Mouse (Mus musculus) CD4-positive, CD25-positive, alpha-beta regulatory T cell, adult 4 months (primary cell): ENCODE measurements around the gene Arl3. TPM values are rescaled to one million over a fixed set of nuclear protein-coding genes. Genes with fewer than 3 reads are reported as not detected.
A peak's percentile ranks its signal among the peaks of the same experiment; 100 is the strongest.
"Not testable (repeated sequence)": the region's sequence is repeated elsewhere in the genome, so short reads cannot be mapped to it uniquely, and the experiment has no call there.

Experiments
- ATAC-seq: one replicate; pipeline ENCODE4 v1.8.0; 2017
- polyA plus RNA-seq, 2 experiments: library from polyadenylated mRNA; unstranded; fragments of 100-300 nt; shearing (Covaris generic); gene quantifications; one replicate each; pipeline ENCODE4 v1.2.1; 2017

Arl3 gene
- polyA plus RNA-seq, 2 experiments from 2014 or later = 29.0 to 34.9 TPM

DNA sequence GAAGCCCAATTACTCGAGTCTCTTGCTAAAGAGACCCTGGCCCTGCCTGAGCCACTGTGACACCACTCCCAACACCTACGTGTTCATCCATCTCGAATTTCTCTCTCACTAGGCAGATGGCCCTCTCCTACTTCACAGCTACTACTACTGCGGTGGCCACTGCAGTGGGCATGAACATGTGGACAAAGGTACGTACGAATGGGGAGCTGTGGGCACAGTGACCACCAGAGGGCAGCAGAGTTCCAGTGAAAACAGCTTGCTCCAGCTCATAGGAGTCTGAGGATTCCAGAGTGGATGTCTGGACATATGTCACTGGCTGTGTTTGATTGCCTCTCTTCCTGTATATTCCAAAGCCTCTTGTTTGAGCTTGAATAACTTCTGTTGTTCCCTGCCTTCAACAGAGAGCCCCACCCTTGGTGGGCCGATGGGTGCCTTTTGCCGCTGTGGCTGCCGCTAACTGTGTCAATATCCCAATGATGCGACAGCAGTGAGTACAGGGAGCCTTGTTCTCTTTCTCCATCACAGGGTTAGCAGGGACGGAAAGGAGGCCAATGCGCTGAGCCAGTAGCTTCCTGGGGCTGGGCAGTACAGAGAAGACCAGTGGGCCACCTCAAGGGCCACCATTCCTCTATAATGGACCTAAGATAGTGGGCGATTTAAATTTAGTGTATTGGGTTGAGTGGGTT, 15.0 kb upstream of the Arl3 start:
- peak; percentile 56 for ATAC-seq

GRCm38 (mm10) chr19:46575196-46575595, 2.2 kb upstream of the Arl3 start:
- no peak for ATAC-seq

GRCm38 (mm10) chr19:46573990-46574389, 992 bp upstream of the Arl3 start:
- ATAC-seq = no peak

DNA sequence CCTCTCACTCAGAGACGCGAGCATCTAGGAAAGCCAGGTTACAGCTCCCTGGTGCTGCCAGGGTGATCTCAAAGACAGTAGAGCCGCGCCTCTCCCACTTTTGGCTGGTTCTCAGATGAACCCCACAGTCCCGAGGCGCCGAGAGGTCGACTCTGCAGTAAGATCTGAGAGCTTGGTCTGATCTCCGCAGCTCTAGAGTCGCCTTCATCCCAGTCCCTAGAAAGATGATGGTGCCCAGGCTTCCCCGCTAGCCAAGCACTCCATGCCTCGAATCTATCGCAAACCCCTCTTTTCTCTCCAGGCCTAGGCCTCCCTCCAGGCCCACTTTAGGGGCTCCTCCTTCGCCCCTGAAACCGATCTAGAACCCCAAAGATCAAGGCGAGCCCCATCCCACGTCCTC, 450 bp downstream of the Arl3 start:
- ATAC-seq = no peak

GRCm38 (mm10) chr19:46571878-46572244, 1.1 kb downstream of the Arl3 start:
- ATAC-seq = no peak

DNA sequence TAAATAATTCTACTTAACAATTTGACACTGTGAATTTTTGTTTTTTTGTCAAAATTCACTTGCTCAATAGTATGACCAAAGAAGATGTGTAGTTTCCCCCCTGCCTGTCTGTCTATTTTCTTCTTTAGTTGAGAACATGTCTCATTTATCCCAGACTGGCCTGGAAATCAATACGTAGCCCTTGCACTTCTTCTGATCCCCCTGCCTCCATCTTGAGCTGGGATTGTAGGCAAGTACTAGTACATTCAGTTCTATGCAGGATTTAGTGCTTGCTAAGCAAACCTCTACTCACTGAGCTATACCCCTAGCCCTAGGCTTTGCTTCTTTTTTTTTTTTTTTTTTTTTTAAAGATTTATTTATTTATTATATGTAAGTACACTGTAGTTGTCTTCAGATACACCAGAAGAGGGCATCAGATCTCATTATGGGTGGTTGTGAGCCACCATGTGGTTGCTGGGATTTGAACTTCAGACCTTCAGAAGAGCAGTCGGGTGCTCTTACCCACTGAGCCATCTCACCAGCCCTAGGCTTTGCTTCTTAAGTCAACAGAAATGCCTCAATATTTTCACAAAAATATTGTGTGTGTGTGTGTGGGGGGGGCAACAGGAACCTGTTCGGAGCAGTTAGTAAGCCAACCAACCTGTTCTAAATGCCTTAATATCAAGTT, 1.7 kb downstream of the Arl3 start:
- ATAC-seq = not testable (repeated sequence)

DNA sequence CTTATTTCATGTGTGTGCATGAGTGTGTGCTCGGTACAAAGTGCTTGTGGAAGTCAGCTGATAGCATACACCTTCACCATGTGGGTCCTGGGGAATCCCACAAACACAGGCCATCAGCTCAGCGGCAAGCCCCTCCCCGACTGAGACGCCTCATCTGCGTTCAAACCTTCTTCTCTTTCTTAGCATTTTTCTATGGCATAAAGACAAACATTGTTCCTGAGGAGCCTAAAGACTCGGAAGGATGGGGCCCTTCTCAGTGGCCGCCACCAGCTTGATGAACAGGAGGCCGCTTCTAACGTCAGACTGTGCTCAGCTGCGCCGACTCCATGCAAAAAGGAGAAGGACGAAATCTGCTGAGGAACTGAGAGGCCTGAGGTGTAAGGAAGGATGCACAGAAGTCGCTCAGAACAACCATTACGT, 8.9 kb downstream of the Arl3 start:
- no peak for ATAC-seq

DNA sequence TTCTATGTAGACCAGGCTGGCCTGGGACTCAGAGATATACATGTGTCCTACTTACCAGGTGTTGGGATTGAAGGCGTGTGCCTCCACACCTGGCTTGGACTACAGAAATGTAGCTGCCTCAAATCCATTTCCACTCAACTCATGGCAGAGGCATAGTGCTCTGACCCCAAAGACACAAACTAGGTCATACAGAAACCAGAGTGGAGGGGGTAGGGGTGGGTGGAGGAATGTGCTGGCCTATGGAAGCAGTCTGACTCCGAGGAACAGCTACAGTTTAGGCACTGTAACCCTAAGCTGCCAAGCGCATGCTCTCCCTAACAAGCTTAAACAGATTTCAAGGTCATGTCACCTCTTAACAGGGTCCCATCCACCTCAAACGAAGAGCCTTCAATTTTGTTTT, 9.4 kb downstream of the Arl3 start:
- no peak for ATAC-seq

DNA sequence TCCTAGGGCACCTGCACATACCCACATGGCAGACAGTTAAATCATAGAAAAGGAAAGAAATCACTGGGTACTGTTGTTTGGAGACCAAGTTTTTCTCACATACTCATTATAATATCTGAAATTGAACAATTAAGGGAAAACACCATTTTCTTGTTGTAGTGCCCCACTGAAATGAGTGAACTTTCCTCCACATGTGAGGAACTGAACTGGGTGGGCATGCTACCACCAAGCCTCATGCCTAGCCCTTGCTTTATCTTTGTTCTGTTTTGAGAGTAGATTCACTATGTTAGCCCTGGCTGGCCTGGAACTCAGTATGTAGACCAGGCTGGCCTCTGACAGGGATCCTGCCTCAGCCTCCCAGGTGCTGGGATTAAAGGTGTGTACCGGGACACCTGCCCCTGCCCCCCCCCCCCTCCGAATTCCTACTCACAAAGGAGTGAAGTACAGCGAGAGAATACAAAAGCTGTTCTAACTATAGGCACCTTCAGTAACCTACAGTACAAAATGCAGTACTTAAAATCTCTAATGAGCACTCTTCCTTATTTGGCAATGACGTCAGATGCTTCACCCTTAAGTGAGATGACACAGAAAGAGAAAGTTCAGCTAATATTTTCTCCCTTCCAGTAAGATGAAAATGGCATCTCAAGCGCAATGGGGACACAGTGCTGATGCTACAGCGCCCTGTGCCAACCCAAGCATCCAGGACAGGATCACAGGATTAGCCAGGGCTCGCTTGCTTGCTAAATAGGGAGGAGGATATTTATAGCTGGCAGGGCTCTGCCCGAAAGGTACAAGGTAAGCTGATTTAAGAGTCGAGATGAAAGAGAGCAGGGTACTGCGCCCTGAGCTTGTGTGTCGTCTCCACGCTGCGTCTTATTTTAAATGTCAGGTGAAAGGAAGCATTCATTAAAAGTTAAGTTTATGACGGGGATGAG, 10.2 kb downstream of the Arl3 start:
- ATAC-seq = no peak

GRCm38 (mm10) chr19:46562132-46562531, 10.9 kb downstream of the Arl3 start:
- ATAC-seq = peak; percentile 37

GRCm38 (mm10) chr19:46558631-46559030, 14.4 kb downstream of the Arl3 start:
- no peak for ATAC-seq

DNA sequence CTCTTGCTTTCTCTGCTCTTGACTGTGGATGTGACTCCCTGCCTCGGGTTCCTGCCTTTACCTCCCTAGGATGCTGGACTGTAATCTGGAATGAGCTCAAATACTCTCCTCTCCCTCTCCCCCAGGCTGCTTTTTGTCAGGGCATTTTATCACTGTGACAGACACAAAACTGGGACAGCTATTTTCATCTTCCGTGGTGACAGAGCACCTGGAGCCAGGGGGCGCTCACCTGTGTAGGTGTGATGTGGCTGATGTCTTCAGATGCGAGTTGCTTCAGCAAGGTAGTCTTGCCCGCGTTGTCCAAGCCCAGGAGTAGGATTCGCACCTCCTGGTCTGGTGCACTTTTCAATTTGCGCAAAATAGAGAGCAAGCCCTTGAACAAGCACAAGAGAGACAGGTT, 15.0 kb downstream of the Arl3 start:
- no peak for ATAC-seq

GRCm38 (mm10) chr19:46553541-46553955, 19.4 kb downstream of the Arl3 start:
- no peak for ATAC-seq

GRCm38 (mm10) chr19:46552496-46552895, 20.5 kb downstream of the Arl3 start:
- ATAC-seq = no peak

GRCm38 (mm10) chr19:46550385-46550784, 22.6 kb downstream of the Arl3 start:
- ATAC-seq = no peak

DNA sequence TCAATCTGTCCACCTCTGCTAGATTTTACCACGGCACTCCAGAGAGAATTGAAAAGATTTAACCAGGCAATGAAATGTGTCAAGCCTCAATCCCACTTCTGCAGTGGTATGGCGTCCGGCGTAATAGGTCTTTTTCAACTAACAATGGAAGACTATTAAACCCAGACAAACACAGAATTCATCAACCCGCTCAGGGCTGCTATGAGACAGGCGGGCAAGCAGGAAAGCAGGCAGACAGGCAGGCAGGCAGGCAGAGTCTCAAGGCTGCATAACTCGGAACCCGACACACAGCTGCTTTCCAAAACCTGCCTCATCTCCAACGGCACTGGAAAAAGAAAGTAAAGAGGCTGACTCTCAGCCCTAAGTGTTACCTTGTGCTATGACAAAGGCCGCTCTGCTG, 24.9 kb downstream of the Arl3 start:
- no peak for ATAC-seq

- no peak for ATAC-seq
Observed at GRCm38 (mm10) chr19:46547565-46547964, 25.4 kb downstream of the Arl3 start.

DNA sequence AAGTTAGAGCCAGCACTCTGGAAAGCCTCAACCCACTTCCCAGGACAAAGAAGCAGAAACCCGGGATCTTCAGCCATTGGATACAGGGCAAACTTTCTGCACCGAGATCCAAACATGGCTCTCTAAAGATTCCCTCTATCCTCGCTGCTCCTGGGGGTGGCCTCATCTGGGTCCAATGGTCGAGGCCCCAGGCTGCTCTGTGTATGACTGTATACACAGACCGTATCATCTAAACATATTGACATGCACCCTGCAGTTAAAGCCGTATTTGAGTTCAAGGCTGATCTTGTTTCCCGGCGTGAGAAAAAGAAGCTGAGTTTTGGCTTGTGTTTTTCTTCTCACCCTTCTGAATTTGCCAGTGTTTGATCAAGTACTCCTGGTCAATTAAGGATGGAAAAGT, 30.2 kb downstream of the Arl3 start:
- ATAC-seq = no peak

GRCm38 (mm10) chr19:46538213-46538612, 34.8 kb downstream of the Arl3 start:
- ATAC-seq = no peak

DNA sequence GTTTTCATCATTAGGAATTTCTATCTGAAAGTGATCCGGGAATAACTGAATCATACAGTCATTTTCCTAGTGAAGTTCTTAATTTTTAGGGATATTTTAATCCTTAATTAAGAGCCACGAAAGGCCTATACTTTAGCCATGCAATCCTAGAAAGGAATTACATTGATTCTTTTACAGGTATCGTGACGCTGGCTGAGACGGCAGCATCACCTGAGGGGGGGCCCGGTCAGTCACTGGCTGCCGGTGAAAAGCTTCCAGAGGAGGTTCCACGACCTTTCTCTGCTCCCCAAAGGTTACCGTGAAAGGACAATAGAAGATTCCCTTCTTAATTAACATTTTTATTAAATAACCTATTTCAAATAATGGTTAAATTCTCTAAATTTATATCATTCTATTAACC, 35.6 kb downstream of the Arl3 start:
- ATAC-seq = no peak

- no peak for ATAC-seq
Observed at GRCm38 (mm10) chr19:46534542-46535098, 38.4 kb downstream of the Arl3 start.

GRCm38 (mm10) chr19:46533525-46533924, 39.5 kb downstream of the Arl3 start:
- no peak for ATAC-seq

DNA sequence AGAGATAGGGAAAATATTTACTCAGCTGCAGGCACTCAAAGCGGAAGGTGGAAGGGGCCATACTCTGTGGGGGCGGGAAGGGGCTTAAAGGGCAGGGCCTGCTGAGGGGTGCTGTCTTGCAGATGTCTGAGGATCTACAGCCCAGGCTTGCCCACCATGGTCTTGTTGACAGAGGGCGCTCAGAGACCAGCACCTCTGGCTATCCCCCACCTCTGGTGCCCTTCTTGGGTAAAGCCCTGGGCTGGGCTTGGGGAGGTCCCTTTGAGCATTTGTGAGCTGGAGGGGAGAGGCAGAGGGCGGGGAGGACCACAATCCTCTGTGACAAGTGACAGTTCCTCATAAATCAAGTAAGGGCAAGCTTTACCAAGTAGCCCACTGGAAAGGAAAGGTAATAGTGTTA, 39.9 kb downstream of the Arl3 start:
- no peak for ATAC-seq
